Mouse (Mus musculus) heart, postnatal 10 days (tissue): ENCODE measurements around the gene Cped1. TPM values are rescaled to one million over a fixed set of nuclear protein-coding genes. Genes with fewer than 3 reads are reported as not detected.

Experiments used
- DNase-seq, 2 experiments: peaks; one replicate each; pipeline ENCODE4 v3.0.0; 2021
- intact Hi-C: fragments of 180-260 bp; cut with DNase I; formaldehyde crosslinking; loops from one replicate; pipeline ENCODE4 v1.15.1; 2025
- total RNA-seq, 2 experiments: library from RNA; stranded (reverse); gene quantifications; 2 replicates each; pipeline ENCODE4 v1.2.3; 2021

Gene Cped1
- total RNA-seq, 2 experiments from 2014 or later: 13.5 to 15.0 TPM

- DNase-seq: peak; percentile 46 to 49
Measured at GRCm38 (mm10) chr6:22269840-22270521, 284.3 kb downstream of the Cped1 start.

GRCm38 (mm10) chr6:22277941-22278340, 292.2 kb downstream of the Cped1 start:
- no peak for DNase-seq
- intact Hi-C loops: no loop called here

More at GRCm38 (mm10) chr6:22269840-22270521, 284.3 kb downstream of the Cped1 start:
- intact Hi-C loops: no loop called here

- intact Hi-C loops: no loop called here
- DNase-seq: peak; percentile 51 to 53
Measured at GRCm38 (mm10) chr6:22280217-22280861, 294.6 kb downstream of the Cped1 start.

- DNase-seq: no peak
- intact Hi-C loops: no loop called here
Measured at GRCm38 (mm10) chr6:22282405-22282804, 296.7 kb downstream of the Cped1 start.

DNA sequence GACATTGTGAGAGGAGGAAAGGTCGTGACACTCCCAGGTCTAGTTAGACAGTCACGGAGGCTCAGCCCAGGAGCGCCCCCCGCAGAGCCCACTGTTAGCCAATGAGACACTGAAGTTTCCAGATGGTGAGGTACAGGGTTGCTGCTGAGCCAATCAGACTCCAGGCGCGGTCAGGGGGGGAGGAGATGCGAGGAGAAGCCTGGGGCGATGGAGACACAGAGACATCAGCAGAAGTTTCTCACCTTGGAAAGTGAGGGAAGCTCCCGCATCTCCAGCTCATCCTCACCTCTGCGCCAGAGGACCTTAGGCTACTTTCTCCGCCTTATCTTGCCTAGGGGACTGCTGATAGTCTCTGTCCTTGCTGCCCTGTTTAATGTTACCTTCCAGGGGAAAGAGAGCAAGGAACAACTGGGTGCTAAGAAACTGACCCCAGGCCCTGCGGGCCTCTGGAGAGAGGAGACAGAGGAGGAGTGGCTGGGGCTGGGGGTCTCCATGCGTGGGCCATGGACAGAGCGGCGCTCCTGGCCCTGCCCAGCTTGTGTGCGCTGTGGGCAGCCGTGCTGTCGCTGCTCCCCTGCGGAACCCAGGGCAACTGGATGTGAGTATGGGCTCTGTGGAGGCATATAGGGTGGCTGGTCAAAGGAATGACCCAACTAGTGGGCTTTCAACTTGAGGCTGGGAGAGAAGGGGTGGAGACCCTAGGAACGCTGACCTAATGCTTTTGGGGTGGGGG, 302.5 kb downstream of the Cped1 start, which contains the start of gene Wnt16:
Gene Wnt16 (plus strand): TSS at position 224 of the 733 bp plus-strand sequence.
- DNase-seq: peak in 1 of 2 experiments; percentile 6
- intact Hi-C loops: no loop called here

DNA sequence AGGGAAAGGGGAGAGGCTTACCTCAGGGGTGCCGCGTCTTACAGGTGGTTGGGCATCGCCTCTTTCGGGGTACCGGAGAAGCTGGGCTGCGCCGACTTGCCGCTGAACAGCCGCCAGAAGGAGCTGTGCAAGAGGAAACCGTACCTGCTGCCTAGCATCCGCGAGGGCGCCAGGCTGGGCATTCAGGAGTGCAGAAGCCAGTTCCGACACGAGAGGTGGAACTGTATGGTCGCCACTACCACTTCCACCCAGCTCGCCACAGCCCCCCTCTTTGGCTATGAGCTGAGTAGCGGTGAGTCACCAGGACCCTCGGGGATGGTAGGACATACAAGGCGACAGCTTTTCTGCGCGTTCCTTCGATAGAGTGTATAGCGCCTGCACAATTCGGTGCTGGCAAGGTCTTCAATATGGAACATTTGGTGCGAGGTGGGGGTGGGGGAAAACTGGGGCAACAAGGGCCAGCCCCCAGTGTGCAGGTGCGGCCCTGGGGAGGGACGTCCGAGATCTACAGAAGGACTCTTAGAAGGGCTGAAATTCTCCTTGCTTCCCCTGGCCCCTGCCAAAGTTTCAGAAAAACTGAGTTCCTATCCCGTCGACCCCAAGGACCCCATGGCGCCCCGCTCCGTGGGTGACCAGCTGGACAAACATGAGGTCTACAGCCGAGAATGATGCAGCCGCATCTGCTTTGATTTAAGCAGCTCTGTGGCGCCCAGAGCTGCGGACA, 303.2 kb downstream of the Cped1 start:
- DNase-seq: peak; percentile 14 to 19
- intact Hi-C loops: no loop called here

DNA sequence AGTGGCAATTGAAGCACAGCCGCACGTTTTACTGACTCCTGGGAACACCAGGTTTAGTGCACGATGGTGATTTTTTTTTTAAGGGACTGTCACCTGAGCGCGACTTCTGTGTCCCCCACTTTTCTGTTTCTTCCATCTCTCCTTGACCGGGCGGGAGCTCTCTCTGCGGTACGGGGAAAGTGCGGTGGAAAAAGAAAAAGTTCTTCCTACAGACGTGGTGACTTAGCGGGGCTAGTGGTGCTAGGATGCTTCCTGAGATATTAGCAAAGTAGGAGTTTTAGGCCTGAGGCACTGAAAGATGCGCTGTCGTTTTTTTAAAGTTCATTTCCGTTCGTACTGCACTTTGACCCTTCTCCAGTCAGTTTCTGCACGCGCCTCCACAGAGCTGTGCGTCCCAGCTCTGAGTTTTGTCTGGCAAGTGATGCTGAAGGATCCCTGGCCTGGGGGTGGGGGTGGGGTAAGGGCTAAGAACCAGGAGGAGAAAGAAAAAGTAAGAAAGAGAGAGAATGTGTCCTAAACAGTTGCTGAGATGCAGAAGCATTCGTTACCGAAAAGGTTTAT, 303.8 kb downstream of the Cped1 start:
- no peak for DNase-seq
- intact Hi-C loops: no loop called here

DNA sequence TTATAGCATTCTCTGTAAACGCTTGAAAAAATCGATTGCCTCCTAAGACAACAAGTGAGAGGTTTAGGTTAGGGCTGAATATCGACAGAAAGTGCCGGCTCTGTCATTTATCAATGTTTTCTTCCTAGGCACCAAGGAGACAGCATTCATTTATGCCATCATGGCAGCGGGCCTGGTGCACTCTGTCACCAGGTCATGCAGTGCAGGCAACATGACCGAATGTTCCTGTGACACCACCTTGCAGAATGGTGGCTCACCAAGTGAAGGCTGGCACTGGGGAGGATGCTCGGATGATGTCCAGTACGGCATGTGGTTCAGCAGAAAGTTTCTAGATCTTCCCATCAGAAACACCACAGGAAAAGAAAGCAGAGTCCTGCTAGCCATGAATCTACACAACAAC, 305.1 kb downstream of the Cped1 start:
- intact Hi-C loops: no loop called here
- DNase-seq: no peak

GRCm38 (mm10) chr6:22292056-22292455, 306.3 kb downstream of the Cped1 start:
- intact Hi-C loops: no loop called here
- DNase-seq: peak in 1 of 2 experiments; percentile 7

GRCm38 (mm10) chr6:22293922-22294321, 308.2 kb downstream of the Cped1 start:
- intact Hi-C loops: no loop called here
- DNase-seq: no peak

DNA sequence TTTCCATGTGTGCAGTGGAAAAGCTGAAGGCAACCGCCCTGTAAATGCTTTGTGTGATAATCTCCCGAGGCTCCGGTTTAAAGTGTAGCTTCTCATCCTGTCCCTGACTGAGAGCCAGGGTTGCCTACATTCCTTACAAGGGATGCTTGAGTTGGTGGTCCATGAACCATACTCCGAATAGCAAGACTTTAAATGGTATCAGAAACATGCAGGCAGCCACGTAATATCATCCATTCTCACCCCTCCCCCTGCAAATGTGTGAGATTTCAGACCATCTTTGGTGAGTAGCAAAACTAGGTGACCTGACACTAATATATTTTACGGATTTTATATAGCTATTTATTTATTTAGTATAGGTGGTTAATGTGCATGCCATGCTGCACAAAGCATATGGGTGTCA, 311.3 kb downstream of the Cped1 start:
- intact Hi-C loops: no loop called here
- no peak for DNase-seq

- no peak for DNase-seq
- intact Hi-C loops: no loop called here
Measured at GRCm38 (mm10) chr6:22298059-22298458, 312.3 kb downstream of the Cped1 start.

Other genes starting within 250 kb of the Cped1 start
- gene Tspan12, start 133.4 kb upstream of the Cped1 start, total RNA-seq: 100 to 1,000 TPM in 1 of 2 experiments, 10 to 100 TPM in 1; 93.8 to 102 TPM
- gene Ing3, start 36.3 kb upstream of the Cped1 start, total RNA-seq: 10 to 100 TPM; 19.2 TPM